In genomic region chr10:69534716-69535115, GRCm38 (mm10) we compare ENCODE assay signal across 9 mouse cellular contexts.
A peak's percentile ranks its signal among the peaks of the same experiment; 100 is the strongest.
DNase-seq lines count a peak whose midpoint lies in the region; ATAC-seq and TF ChIP-seq lines count a peak whose summit lies in the region.
"Had no signal": no experiment of that assay in that cellular context is flagged by ENCODE, and none has a peak within 500 bp of the region (broad histone marks: within the 10 kb centered on the region; RNA-seq: fewer than 3 reads in every experiment).

No protein-coding gene starts in this region.

- H3K27me3 ChIP-seq in limb, embryonic 15.5 days, result no peaks in the 10 kb centered on the region
- H3K27me3 ChIP-seq in stomach, postnatal 0 days (ENCODE audit: control insufficient read depth, insufficient read depth, low read length), result no peaks in the 10 kb centered on the region
- H3K27me3 ChIP-seq: megakaryocyte, embryonic 14.5 days had no signal

- peak overlapping the region; percentile 69 for H3K4me2 ChIP-seq in limb, embryonic 15.5 days
- peak overlapping the region; percentile 57 for H3K4me2 ChIP-seq in stomach, postnatal 0 days (replicated peaks; ENCODE audit: low read depth)

- no peak for TF ChIP-seq EP300 in stomach, postnatal 0 days (optimal IDR thresholded peaks at IDR 0.05)

- H3K4me3 ChIP-seq in limb, embryonic 15.5 days, result peak overlapping the region; percentile 49
- H3K4me3 ChIP-seq in stomach, postnatal 0 days (ENCODE audit: low read depth, low read length), result peak overlapping the region; percentile 43
- H3K4me3 ChIP-seq: megakaryocyte, embryonic 14.5 days had no signal

- peak; percentile 43 for DNase-seq in embryo, embryonic 11 days
- DNase-seq in embryo, embryonic 10 days (ENCODE audit: low spot score), result no peak
- DNase-seq in right cerebral cortex, postnatal 10 days (ENCODE audit: low spot score in 2 of 2), result peak; percentile 36 to 48
- no peak for DNase-seq in right cerebral cortex, postnatal 4 days
- DNase-seq in stomach, postnatal 0 days (ENCODE audit: low spot score), result no peak
- DNase-seq in Muller cell, postnatal 12 days (ENCODE audit: inconsistent ontology term), result no peak

- no peaks in the 10 kb centered on the region for H3K36me3 ChIP-seq in limb, embryonic 15.5 days
- H3K36me3 ChIP-seq in stomach, postnatal 0 days (ENCODE audit: control insufficient read depth, insufficient read depth, low read length), result no peaks in the 10 kb centered on the region

- peaks cover 24% of the 10 kb centered on the region for H3K4me1 ChIP-seq in limb, embryonic 15.5 days
- no peaks in the 10 kb centered on the region for H3K4me1 ChIP-seq in stomach, postnatal 0 days (replicated peaks; ENCODE audit: control insufficient read depth, insufficient read depth)
- H3K4me1 ChIP-seq: megakaryocyte, embryonic 14.5 days had no signal

- WGBS in limb, embryonic 15.5 days, result 27% methylated on average over 9 of the region's 9 CpGs
- 50% methylated on average over 9 of the region's 9 CpGs for WGBS in stomach, postnatal 0 days

- TF ChIP-seq CTCF in stomach, postnatal 0 days (IDR thresholded peaks at IDR 0.05; ENCODE audit: low read depth), result no peak

- H3K27ac ChIP-seq in limb, embryonic 15.5 days, result no peak overlapping the region
- no peak overlapping the region for H3K27ac ChIP-seq in stomach, postnatal 0 days (replicated peaks)

- H3K9me3 ChIP-seq in limb, embryonic 15.5 days, result no peaks in the 10 kb centered on the region
- no peaks in the 10 kb centered on the region for H3K9me3 ChIP-seq in stomach, postnatal 0 days (ENCODE audit: control insufficient read depth, low read length)

- H3K9ac ChIP-seq in limb, embryonic 15.5 days, result no peak overlapping the region
- no peak overlapping the region for H3K9ac ChIP-seq in stomach, postnatal 0 days (ENCODE audit: low read length)

- no peak for ATAC-seq in limb, embryonic 15.5 days (ENCODE audit: insufficient number of reproducible peaks, low FRiP score, low TSS enrichment, low read depth)
- no peak for ATAC-seq in stomach, postnatal 0 days (ENCODE audit: low FRiP score, low TSS enrichment)
- no peak for ATAC-seq in inflammation-experienced regulatory T-cells, adult 6 months

Comparison
In these comparisons a context has a peak if more than half of its experiments do, and no peak if none do; other contexts are left out.
1. DNase-seq: peak in embryo, embryonic 11 days (single experiment) and right cerebral cortex, postnatal 10 days (2 of 2); none in embryo, embryonic 10 days (single experiment), right cerebral cortex, postnatal 4 days (single experiment), stomach, postnatal 0 days (single experiment) and Muller cell, postnatal 12 days (single experiment).